Mouse (Mus musculus) left cerebral cortex, adult 18-20 months (tissue): ENCODE measurements around the gene Pcdh8. TPM values are rescaled to one million over a fixed set of nuclear protein-coding genes. Genes with fewer than 3 reads are reported as not detected.

ENCODE experiments used
- DNase-seq, 2 experiments: peaks; one replicate each; pipeline ENCODE4 v3.0.0; 2021 to 2022; ENCODE audit warnings: low spot score in 2 of 2, mixed read lengths in 1 of 2
- long read RNA-seq, 2 experiments: library from polyadenylated mRNA; stranded (forward); transcript quantifications; one replicate each; pipeline ENCODE4 v2.0.0; 2021
- total RNA-seq, 2 experiments: library from RNA; stranded (reverse); gene quantifications; 2 replicates each; pipeline ENCODE4 v1.2.3; 2021

The Pcdh8 gene
- total RNA-seq: 10 to 100 TPM; 47.9 to 63.1 TPM
- long read RNA-seq, experiment 1, full-length matches to known transcripts: 130 of 138 reads
- long read RNA-seq, experiment 1, partial matches to known transcripts: 5 of 138 reads
- long read RNA-seq, experiment 1, other reads (novel, unspliced or antisense): 3 of 138 reads
- long read RNA-seq, experiment 2, transcript Pcdh8-204 (3 exons, 3,704 nt): minor isoform, 12 of 51 reads
- long read RNA-seq, experiment 2, transcript Pcdh8-201 (3 exons, 4,000 nt): major isoform, 39 of 51 reads
- long read RNA-seq, experiment 2, partial matches to known transcripts: 0 of 51 reads
- long read RNA-seq, experiment 2, other reads (novel, unspliced or antisense): 0 of 51 reads

DNA sequence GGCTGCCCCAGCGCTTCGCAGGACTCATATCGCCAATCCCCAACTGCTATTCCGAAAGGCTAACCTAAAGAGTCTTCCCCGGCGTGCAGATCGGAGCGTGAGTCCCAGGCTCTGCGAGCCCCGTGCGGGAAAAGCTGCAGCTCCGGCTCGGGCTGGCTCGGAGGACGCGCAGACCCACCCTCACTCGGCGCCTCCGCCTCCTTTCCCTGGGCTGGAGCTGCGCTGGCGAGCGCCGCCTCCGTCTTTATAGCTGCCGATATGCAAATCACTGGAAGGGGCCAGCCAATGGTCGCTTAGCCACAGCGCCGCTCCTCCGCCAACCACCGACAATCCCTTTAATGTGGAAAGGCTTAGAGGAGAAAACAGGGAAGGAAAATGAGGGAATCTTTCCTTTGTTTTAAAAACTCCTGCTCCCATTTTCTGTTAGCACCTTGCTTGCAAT lies at the start of gene Pcdh8:
TSS of gene Pcdh8 (minus strand) at position 219 of the 442 bp plus-strand sequence.
- peak; percentile 82 to 91 for DNase-seq

DNA sequence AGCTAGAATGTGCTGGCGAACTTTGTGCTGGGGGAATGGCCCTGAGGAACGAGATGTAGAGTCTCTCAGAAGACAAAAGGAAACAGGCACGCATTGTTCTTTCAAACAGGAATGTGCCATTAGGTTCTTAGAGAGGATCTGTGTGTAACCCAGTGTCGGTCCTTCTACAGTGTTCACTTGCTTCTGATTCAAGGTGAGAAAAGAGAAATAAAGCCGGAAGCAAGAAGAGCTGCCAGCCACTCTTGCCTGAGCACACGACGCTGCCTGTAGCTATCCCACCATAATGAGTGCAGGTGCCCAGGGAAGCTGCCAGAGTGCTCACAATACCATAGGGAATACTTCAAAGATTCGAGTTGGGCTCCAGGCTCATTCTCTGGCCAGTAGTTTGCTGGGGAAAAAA lies 43.6 kb upstream of the Pcdh8 start:
- DNase-seq: no peak

DNA sequence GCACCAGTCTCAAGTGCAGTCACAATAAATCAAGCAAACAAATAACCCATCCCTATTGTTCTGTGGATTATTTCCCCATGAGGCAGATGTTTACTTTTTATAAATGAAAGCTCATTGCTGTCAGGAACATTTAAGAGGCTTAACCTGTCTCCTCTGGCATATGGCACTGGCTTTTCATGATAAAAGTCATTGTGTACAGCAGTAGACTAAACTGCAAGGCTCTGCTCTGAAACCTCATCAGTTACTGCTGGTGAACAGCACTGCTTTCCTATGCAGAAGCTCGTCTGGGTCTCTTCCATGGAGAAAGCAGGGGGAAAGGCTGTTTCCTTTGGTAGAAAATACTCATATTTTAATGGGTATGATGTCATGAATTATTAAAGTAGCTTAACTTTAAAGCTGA lies 43.0 kb upstream of the Pcdh8 start:
- no peak for DNase-seq

DNA sequence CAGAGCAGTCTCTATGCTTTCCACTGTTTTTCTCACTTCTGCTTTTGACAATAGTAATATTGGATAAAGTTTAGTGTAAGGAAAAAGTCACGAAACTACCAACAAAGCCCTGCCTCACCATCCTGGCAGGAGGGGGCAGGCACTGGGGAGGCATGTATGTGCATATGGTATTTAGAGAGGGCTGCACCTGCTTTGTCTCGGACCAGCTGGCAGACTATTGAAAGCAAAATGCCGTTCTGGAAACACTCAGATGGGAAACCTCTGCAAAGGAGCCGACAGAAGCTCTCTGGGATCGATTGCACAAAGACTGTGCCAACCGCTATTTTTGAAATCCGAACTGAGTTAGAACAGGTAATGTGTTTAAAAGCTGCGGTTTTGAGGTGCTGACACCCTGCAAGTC lies 22.1 kb upstream of the Pcdh8 start:
- DNase-seq: peak in 1 of 2 experiments; percentile 7

DNA sequence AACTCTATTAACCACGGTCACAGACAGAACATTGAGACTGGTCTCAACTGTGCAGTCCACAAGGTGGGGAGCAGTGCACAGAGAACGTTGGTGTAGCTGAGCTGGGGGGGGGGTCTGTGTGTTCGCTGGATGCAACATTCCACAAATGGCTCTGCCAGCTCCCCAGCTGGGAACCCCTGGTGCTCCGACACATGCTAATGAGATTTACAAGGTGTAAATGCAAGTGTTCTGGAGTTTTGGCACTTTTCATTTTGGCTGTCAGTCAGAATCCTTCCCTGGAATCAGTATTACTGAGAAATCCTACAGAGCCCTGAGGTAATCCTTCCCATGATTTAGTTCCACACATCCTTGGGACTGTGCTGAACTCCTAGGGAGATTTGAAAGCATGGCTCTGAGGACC lies 18.4 kb upstream of the Pcdh8 start:
- DNase-seq: no peak

DNA sequence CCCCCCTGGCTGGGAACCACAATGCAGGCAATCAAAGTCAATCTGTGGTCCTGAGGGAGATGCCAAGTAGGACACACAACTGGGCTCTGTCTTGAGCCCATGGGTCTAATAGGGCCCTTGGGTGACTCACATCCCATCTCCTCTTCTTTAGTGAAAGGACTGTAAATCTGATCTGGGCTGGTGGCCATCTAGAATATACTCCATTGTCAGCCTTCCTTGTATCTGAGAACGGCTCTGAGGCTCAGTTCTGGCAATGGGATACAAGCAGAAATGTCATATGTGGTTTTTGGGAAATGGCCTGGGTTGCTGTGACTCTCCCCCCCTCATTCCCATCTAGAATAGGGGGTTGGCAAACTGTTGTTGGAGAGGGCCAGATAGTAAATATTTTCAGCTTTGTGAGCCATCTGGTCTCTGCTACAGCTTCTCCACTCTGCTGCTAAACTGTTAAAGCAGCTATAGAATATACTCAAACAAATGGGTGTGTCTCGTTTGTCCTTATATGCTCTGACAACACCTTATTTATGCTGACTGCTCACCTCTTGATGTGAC lies 17.6 kb upstream of the Pcdh8 start:
- DNase-seq: no peak

DNA sequence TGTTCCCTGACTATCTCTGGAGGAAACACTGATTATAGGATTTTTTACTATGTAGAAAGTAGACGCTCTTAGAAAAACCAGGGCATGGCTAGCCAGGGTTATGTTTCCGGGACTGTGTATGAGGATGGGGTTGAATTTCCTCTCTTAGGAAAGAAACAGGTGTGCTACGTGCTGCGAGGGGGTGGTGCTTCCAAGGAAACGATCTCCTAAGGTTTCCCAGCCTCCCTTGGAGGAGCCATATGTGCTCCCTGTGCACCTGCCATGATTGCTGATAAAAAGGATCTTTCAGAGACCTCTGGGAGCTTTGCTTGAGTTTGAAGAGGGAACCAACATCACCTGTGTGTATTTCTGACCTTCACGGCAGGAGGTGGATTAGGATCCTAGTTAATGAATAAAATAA lies 16.8 kb upstream of the Pcdh8 start:
- DNase-seq: no peak

DNA sequence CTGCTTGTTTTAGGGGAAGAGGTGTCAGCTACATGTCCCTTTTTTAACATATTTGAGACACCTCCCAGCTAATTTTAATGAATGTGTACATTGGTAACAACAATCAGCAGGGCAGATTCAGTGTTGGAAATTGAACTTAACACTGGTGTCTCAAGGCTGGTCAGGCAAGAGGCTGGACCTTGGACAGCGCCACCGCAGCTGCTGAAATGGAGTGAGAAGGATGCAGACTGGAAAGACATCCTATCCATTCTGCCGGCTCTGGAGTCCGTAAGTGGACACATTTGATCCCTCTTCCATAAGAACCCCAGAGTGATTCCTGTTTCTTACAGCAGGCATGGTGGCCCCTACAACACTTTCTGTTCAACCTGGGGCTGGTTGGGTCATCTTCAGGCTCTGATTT lies 14.3 kb upstream of the Pcdh8 start:
- DNase-seq: no peak

DNA sequence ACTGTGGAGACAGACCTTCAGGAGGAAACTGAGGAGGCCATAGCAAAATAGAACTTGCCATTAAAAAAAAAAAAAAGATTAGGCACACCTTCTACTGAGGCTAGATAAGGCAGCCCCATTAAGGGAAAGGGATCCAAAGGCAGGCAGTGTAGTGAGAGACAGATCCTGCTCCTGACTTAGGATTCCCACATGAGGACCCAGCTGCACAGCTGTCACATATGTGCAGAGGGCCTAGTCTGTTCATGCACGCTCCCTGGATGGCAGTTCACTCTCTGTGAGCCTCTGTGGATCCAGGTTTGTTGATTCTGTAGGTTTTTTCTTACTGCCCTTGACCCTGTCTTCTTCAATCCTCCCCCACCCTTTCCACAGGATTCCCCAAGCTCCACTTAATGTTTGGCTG lies 9.8 kb upstream of the Pcdh8 start:
- no peak for DNase-seq

DNA sequence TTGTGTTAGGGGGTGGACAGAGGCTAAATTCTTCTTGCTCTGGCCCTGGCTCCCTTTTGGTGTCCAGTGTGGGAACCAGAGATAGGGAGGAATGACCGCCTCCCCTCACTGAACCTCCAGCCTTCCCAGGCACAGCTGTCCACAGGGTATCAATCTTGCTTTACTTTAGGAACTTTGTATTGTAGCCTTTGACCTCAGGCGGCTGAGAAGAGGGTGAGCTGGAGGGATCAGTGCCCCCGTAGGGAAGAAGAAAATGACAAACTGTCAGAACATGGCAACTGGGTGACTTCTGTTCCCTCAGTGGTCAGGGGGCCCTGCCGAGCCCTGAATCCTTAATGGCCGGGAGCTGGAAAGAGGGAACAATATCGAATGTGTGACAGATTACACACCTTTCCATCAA lies 9.2 kb upstream of the Pcdh8 start:
- no peak for DNase-seq

DNA sequence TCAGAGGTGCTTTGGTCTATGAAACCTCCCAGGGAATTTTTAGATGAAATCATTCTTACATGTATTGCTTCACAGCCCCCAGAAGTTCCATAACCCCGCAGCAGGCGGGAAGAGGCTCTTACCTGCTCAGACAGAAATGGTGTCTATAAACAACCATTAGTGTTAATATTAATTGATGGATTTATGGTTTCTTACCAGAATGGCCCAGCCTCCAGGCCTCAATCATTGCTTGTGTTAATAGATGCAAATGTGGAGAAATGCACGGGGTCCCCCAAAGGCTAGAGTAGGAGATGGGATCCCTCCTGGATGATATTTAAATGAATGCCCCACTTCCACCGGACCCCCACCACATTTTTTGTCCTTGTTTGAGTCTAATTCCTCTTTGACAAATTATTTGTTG lies 8.7 kb upstream of the Pcdh8 start:
- no peak for DNase-seq

DNA sequence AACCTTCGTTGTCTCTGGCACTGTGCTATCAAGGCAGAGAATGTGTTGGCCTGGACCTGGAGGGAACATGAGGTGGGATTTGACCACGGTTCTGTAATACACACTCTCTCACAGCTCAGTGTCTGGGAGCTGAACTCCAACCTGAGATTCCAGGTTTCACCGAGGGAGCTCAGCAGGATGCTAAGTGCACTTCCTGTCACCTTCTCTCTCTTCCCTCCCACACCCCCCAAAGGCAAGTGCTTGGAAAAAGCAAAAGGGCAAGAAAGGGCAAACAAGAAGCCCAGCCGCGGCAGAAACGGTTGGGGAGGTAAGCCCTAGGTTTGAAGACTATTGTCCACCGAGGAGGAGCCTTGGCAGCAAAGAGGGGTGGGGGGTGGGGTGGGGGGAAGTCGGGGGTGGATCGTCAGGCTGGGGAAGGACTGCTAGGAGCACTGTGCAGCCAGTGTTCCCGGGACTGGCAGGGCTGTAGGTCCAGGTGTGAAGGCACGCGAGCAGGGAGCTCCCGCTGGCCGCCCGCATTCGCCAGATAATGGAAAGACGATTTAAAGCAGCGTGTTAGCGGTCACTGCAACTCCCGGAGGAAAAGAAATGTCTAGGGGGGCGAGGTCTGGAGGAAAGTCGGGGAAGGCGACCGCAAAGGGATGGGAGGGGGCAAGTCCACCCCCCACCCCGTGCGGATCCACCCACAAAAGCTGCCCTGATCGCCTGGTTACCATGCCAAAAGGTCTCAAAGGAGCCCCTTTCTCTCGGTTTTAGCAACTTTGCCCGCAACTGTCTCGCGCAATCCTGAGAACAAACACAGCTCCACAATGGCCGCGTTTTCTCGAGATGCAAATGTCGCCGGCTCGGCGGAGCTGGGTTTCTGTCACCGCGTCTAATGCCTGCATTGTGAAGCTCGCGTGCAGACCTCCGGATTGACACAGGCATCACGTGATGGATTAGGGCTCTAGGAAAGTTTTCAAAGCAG lies 2.6 kb upstream of the Pcdh8 start:
- DNase-seq: peak in 1 of 2 experiments; percentile 15

DNA sequence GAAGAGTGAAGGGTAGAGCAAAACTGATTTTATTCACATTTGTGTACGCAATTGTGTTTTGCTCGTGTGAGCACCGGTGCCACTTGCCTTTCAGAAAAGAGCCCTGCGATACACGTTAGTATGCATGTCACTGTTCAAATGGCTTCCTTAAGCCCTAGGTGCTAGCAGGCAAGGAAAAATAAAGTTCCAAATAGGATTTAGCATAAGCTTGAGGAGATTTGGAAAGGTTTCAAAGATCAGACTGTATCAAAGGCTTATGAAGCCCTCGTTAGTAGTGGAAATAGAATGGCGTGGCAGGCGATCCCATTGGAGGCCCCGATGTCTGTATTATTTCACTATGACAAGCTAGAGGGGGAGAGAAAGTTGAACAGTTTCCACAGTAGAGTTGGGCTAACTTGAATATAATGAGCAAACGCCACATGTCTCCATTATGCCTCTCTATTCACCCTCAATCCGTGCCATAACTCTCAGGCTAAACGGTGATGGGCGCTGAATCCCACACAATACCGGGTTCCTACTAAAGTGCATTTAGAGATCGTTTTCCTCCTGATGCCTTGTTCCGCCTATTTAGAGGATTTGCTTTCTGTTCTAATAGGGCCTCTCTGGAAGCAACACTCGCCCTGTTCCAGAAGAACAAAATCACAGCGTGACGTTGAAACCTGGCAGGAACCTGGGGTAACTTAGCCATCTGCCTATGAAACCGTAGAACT lies 845 bp upstream of the Pcdh8 start:
- DNase-seq: no peak

DNA sequence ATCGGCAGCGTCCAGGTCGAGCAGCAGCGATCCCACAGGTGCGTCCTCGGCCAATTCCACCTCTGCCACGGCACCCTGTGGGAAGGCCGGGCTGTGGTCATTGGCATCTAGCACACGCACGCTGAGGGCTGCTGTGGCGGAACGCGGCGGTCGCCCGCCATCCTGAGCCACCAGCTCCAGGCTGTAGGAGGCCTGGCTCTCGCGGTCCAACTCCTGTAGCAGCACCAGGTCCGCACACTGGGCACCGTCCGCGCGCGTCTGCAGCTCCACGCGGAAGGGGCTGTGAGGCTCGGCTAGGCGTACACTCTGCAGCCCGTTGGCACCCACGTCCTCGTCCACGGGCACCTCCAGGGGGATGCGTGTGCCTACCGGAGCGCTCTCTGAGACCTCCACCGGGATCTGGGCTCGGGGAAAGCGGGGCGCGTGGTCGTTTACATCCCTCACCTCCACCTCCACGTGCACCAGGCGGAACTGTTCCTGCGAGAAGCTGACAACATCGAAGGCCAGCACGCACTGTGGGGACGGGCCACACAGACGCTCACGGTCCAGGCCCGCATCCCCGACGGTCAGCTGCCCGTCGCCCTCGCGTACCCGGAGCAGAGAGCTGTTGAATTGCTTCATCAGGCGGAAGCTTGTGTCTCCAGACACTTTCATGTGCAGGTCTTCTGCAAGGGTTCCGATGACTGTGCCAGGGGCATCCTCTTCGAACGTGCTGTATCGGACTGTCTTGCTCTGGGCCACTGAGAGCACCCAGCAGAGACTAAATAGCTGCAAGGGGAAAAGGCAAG lies 612 bp downstream of the Pcdh8 start:
- DNase-seq: peak; percentile 18 to 34

DNA sequence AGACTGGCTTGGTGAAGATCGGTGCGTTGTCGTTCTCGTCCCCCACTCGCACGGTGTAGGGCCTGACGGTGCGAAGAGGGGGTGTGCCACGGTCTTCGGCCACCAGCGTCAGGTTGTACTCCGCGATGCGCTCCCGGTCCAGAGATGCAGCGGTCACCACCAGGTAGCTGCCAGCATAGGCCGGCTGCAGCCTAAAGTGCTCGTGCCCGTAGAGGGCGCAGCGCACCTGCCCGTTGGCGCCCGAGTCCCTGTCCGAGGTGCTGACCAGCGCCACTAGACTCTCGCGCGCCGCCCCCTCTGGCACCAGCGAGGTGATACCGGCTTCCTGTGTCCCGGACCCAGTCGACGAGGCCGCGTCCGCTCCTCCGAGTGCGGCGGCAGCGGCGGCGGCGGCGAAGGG lies 1.5 kb downstream of the Pcdh8 start:
- DNase-seq: peak; percentile 48 to 60

DNA sequence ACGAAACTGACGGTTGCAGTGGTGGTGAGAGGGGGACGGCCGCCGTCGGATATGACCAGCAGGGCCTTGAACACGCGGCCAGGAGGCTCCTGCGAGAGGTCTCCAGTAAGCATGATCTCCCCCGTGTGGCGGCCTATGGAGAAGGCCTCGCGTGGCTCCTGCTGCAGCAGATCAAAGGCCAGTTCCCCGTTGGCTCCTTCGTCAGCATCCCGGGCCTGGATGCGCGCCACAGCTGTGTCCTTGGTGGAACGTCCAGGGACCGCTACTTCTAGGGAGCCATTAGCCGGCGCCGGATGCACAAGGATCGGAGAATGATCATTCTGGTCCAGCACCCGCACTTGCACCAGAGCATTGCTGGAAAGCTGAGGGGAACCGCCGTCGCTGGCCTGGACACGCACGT lies 2.1 kb downstream of the Pcdh8 start:
- DNase-seq: peak in 1 of 2 experiments; percentile 11

DNA sequence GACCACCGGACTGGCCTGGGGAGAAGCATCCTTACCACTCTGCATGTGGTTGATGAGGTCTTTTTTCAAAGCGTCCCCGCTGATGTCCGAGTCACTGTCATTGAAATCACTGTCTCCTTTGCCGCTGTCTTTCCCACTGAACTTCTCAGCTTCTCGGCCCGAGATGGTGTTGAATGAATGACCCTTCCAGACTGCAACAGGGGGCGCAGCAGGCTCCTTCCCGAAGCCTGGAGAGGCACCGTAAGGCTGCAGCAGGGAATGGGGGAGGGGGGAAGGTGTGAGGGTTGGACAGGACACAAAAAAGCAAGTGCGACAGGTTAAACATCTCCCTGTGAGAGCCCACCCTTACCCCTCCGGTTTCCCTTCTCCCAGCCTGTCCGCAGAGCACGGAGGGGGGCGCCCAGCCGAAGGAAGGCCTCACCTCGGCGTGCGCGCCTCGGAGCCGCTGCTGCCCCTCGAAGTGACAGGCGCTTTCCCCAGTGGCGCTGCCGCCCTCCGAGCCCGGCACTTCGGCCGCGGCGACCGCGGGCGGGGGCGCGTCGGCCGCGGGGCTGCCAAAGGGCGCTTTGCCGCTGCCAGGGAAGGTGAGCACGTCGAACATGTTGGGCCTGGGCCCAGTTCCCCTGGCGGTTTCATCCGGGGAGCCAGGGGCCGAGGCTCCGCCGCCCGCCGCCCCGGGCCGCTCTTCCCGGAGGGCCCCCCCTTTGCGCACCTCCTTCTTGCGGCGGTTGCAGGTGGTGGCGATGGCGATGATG lies 2.9 kb downstream of the Pcdh8 start:
- DNase-seq: peak in 1 of 2 experiments; percentile 9

DNA sequence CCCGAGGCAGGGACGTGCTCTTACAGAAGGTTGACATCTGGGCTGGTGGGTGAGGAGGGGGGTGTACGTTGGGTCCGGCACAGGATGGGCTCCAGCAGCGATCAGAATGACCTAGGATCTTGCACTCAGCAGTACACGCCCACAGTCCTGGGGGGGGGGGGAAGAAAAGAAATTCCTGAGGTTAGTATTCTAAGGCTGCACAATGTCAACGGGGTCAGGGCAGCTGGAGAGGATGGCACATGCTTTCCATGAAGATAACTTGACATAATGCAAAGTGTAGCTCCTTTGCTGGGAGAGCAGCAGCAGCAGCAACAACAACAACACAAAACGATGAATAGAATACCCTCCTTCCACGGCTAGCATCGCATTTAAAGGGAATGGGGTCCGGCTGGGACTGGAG lies 3.5 kb downstream of the Pcdh8 start:
- no peak for DNase-seq

DNA sequence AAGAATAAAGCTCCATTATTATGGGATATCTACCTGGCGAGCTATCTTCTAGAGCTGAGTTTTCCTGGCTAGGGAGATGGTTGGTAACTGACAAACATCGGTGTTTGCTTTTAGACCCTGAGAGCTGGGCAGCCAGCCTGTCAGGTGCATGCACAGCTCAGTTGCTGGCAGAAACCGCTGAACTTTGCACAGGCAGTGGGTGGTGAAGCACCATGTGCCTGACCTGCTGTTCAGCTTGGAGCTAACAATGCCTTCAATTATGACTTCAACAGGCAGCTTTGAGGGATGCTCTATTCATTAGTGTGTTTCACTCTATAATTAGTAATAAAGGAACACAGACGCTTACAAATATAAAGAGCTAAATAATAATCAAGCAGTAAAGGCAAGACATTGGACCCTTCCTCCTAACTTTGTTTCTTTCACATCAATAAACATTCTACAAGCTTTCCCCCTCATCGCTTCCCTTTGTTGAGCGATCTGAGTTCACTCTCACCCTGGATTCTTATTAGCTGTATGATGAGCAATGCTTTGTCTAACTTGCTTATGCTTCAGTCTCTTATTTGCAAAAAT lies 5.8 kb downstream of the Pcdh8 start:
- no peak for DNase-seq
